Mouse (Mus musculus): ENCODE data around the gene Pgm5. TPM values are rescaled to one million over a fixed set of nuclear protein-coding genes. Genes with fewer than 3 reads are reported as not detected.

Pgm5 gene
- total RNA-seq, 1 experiment, result 3.0 TPM

DNA sequence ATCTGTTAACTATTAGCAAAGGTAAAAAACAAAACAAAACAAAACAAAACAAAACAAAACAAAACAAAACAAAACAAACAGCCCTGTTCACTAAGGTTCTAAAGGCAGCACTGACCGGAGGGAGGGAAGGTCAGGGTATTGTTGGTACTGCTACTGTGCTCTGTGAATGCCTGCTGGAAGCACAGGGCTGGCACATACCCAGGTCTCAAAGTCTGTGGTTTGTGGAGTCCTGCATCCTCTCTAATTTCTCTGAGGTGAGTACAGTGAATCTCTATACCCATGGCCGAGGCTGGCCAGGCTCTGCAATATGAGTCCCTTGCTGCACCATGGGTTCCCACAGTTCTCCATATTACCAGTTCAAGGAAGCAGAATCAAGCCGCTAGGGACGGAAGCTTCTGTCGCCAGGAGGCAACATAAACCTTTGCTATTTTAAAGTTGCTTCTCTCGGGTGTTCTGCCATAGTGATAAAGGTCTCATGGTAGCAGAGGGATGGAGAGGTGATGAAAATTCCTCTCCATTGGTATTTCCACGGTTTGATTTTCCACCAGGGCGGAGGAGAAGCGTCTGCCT, 208.3 kb downstream of the Pgm5 start:
- Histone ChIP-seq H3K36me3 (ENCODE audit: control insufficient read depth, insufficient read depth, low read length, poor library complexity, severe bottlenecking) (no peaks in the 10 kb centered on the region), H3K27ac (ENCODE audit: insufficient read depth, low read depth, low read length, poor library complexity, severe bottlenecking) (no peak overlapping the region), H3K9me3 (ENCODE audit: control insufficient read depth, insufficient read depth, low read depth, low read length) (no peaks in the 10 kb centered on the region), H3K9ac (ENCODE audit: insufficient read depth, low read depth, low read length, poor library complexity, severe bottlenecking) (no peak overlapping the region), H3K4me1 (ENCODE audit: control insufficient read depth in 2 of 2, insufficient read depth in 2 of 2, low read length in 2 of 2, poor library complexity in 1 of 2) (no peaks in the 10 kb centered on the region), H3K4me3 (ENCODE audit: insufficient read depth in 1 of 2, low read depth in 1 of 2, low read length in 2 of 2, poor library complexity in 1 of 2, severe bottlenecking in 1 of 2) (no peak overlapping the region)
- in situ Hi-C loops (cut with MboI; ENCODE audit: low sequenced_read_pairs in 2 of 2, unreplicated experiment in 2 of 2), result no loop called here
- TF ChIP-seq ZC3H11A (IDR thresholded peaks at IDR 0.05; ENCODE audit: borderline replicate concordance, low read depth, low read length) (no peak), MAFK (IDR thresholded peaks at IDR 0.05; ENCODE audit: insufficient read depth, low read depth, low read length) (no peak), HCFC1 (IDR thresholded peaks at IDR 0.05; ENCODE audit: borderline replicate concordance, insufficient read depth, low read length) (no peak), CHD2 (IDR thresholded peaks at IDR 0.05; ENCODE audit: low read depth, low read length) (no peak), ZNF384 (IDR thresholded peaks at IDR 0.05; ENCODE audit: low read depth, low read length) (no peak)
- DNase-seq (ENCODE audit: low read depth, low spot score), result no peak

- no peak for DNase-seq (ENCODE audit: low read depth, low spot score)
- H3K4me1 ChIP-seq (ENCODE audit: control insufficient read depth in 2 of 2, insufficient read depth in 2 of 2, low read length in 2 of 2, poor library complexity in 1 of 2), result no peaks in the 10 kb centered on the region
- TF ChIP-seq ZNF384 (IDR thresholded peaks at IDR 0.05; ENCODE audit: low read depth, low read length) (no peak), ZC3H11A (IDR thresholded peaks at IDR 0.05; ENCODE audit: borderline replicate concordance, low read depth, low read length) (no peak), HCFC1 (IDR thresholded peaks at IDR 0.05; ENCODE audit: borderline replicate concordance, insufficient read depth, low read length) (no peak), MAFK (IDR thresholded peaks at IDR 0.05; ENCODE audit: insufficient read depth, low read depth, low read length) (no peak), CHD2 (IDR thresholded peaks at IDR 0.05; ENCODE audit: low read depth, low read length) (no peak)
- in situ Hi-C loops (cut with MboI; ENCODE audit: low sequenced_read_pairs in 2 of 2, unreplicated experiment in 2 of 2), result no loop called here
- H3K36me3 ChIP-seq (ENCODE audit: control insufficient read depth, insufficient read depth, low read length, poor library complexity, severe bottlenecking), result no peaks in the 10 kb centered on the region
- H3K9me3 ChIP-seq (ENCODE audit: control insufficient read depth, insufficient read depth, low read depth, low read length), result no peaks in the 10 kb centered on the region
- no peak overlapping the region for H3K27ac ChIP-seq (ENCODE audit: insufficient read depth, low read depth, low read length, poor library complexity, severe bottlenecking)
- no peak overlapping the region for H3K4me3 ChIP-seq (ENCODE audit: insufficient read depth in 1 of 2, low read depth in 1 of 2, low read length in 2 of 2, poor library complexity in 1 of 2, severe bottlenecking in 1 of 2)
- H3K9ac ChIP-seq (ENCODE audit: insufficient read depth, low read depth, low read length, poor library complexity, severe bottlenecking), result no peak overlapping the region
These were observed 209.2 kb downstream of the Pgm5 start for GRCm38 (mm10) chr19:24652342-24653019.

DNA sequence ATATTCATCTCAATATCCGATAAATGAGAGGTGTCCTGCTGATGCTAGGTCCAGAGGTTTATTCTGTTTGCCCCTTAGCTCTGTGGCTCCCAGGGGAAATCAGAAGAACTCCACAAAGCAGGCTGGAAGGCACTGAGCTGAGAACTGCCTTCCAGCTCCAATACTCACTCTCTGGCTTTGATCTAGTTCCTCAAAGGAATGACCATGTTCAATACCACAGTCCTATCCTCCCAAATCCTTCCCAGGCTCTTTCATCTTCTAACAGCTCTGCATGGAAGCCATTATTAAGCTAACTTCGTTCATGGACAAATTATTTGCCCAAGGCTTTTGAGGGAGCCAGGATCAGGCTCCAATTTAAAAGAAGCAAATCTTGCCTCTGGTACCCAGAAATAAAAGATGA, 210.1 kb downstream of the Pgm5 start:
- no peaks in the 10 kb centered on the region for H3K9me3 ChIP-seq (ENCODE audit: control insufficient read depth, insufficient read depth, low read depth, low read length)
- in situ Hi-C loops (cut with MboI; ENCODE audit: low sequenced_read_pairs in 2 of 2, unreplicated experiment in 2 of 2), result no loop called here
- TF ChIP-seq CHD2 (IDR thresholded peaks at IDR 0.05; ENCODE audit: low read depth, low read length), result no peak
- no peak for TF ChIP-seq ZC3H11A (IDR thresholded peaks at IDR 0.05; ENCODE audit: borderline replicate concordance, low read depth, low read length)
- no peak for TF ChIP-seq HCFC1 (IDR thresholded peaks at IDR 0.05; ENCODE audit: borderline replicate concordance, insufficient read depth, low read length)
- TF ChIP-seq MAFK (IDR thresholded peaks at IDR 0.05; ENCODE audit: insufficient read depth, low read depth, low read length), result no peak
- TF ChIP-seq ZNF384 (IDR thresholded peaks at IDR 0.05; ENCODE audit: low read depth, low read length), result no peak
- DNase-seq (ENCODE audit: low read depth, low spot score), result no peak
- no peaks in the 10 kb centered on the region for H3K36me3 ChIP-seq (ENCODE audit: control insufficient read depth, insufficient read depth, low read length, poor library complexity, severe bottlenecking)
- no peak overlapping the region for H3K9ac ChIP-seq (ENCODE audit: insufficient read depth, low read depth, low read length, poor library complexity, severe bottlenecking)
- H3K4me1 ChIP-seq (ENCODE audit: control insufficient read depth in 2 of 2, insufficient read depth in 2 of 2, low read length in 2 of 2, poor library complexity in 1 of 2), result no peaks in the 10 kb centered on the region
- no peak overlapping the region for H3K4me3 ChIP-seq (ENCODE audit: insufficient read depth in 1 of 2, low read depth in 1 of 2, low read length in 2 of 2, poor library complexity in 1 of 2, severe bottlenecking in 1 of 2)
- no peak overlapping the region for H3K27ac ChIP-seq (ENCODE audit: insufficient read depth, low read depth, low read length, poor library complexity, severe bottlenecking)

DNA sequence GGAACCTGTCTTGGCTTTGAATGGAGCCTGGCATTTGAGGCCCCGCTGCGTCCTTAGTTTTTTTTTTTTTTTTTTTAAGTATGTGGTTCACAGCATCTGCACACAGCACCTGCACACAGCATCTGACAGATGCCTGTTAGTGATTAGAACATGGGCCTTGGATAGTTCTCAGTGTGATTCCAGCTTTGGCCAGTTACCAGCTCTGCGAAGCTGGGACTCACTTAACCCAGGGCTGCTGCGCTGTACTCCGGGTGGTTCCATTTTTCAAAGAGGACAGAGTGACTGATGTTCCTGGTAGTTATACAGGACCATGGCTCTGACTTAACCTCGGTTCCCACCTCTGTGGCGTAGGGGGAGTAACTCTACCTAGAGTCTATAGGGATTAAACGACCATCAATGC, 211.2 kb downstream of the Pgm5 start:
- H3K36me3 ChIP-seq (ENCODE audit: control insufficient read depth, insufficient read depth, low read length, poor library complexity, severe bottlenecking), result no peaks in the 10 kb centered on the region
- in situ Hi-C loops (cut with MboI; ENCODE audit: low sequenced_read_pairs in 2 of 2, unreplicated experiment in 2 of 2), result no loop called here
- no peak for TF ChIP-seq MAFK (IDR thresholded peaks at IDR 0.05; ENCODE audit: insufficient read depth, low read depth, low read length)
- H3K4me1 ChIP-seq (ENCODE audit: control insufficient read depth in 2 of 2, insufficient read depth in 2 of 2, low read length in 2 of 2, poor library complexity in 1 of 2), result no peaks in the 10 kb centered on the region
- H3K9me3 ChIP-seq (ENCODE audit: control insufficient read depth, insufficient read depth, low read depth, low read length), result no peaks in the 10 kb centered on the region
- H3K27ac ChIP-seq (ENCODE audit: insufficient read depth, low read depth, low read length, poor library complexity, severe bottlenecking), result no peak overlapping the region
- H3K9ac ChIP-seq (ENCODE audit: insufficient read depth, low read depth, low read length, poor library complexity, severe bottlenecking), result no peak overlapping the region
- H3K4me3 ChIP-seq (ENCODE audit: insufficient read depth in 1 of 2, low read depth in 1 of 2, low read length in 2 of 2, poor library complexity in 1 of 2, severe bottlenecking in 1 of 2), result no peak overlapping the region
- no peak for DNase-seq (ENCODE audit: low read depth, low spot score)

DNA sequence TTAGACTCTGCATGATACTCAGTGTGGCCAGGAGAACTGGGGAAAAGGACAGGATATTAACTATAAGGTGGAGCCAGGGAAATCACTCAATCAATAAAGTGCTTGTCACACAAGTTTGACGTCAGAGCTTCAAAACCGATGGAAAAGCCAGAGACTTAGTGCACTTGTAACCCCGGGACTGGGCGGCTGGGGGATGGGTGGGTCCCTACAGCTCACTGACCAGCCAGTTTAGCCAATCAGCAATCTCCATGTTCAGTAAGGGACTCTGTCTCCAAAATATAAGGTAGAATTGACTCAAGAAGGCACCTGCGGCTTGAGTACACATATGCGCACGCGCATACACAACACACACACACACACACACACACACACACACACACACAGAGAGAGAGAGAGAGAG, 213.6 kb downstream of the Pgm5 start:
- H3K9ac ChIP-seq (ENCODE audit: insufficient read depth, low read depth, low read length, poor library complexity, severe bottlenecking), result no peak overlapping the region
- H3K4me1 ChIP-seq (ENCODE audit: control insufficient read depth in 2 of 2, insufficient read depth in 2 of 2, low read length in 2 of 2, poor library complexity in 1 of 2), result no peaks in the 10 kb centered on the region
- no peak overlapping the region for H3K4me3 ChIP-seq (ENCODE audit: insufficient read depth in 1 of 2, low read depth in 1 of 2, low read length in 2 of 2, poor library complexity in 1 of 2, severe bottlenecking in 1 of 2)
- no peaks in the 10 kb centered on the region for H3K9me3 ChIP-seq (ENCODE audit: control insufficient read depth, insufficient read depth, low read depth, low read length)
- no peak for TF ChIP-seq CHD2 (IDR thresholded peaks at IDR 0.05; ENCODE audit: low read depth, low read length)
- no peak for TF ChIP-seq ZC3H11A (IDR thresholded peaks at IDR 0.05; ENCODE audit: borderline replicate concordance, low read depth, low read length)
- TF ChIP-seq ZNF384 (IDR thresholded peaks at IDR 0.05; ENCODE audit: low read depth, low read length), result no peak
- no peak for TF ChIP-seq HCFC1 (IDR thresholded peaks at IDR 0.05; ENCODE audit: borderline replicate concordance, insufficient read depth, low read length)
- no peak for TF ChIP-seq MAFK (IDR thresholded peaks at IDR 0.05; ENCODE audit: insufficient read depth, low read depth, low read length)
- no peak for DNase-seq (ENCODE audit: low read depth, low spot score)
- in situ Hi-C loops (cut with MboI; ENCODE audit: low sequenced_read_pairs in 2 of 2, unreplicated experiment in 2 of 2), result no loop called here
- no peak overlapping the region for H3K27ac ChIP-seq (ENCODE audit: insufficient read depth, low read depth, low read length, poor library complexity, severe bottlenecking)
- no peaks in the 10 kb centered on the region for H3K36me3 ChIP-seq (ENCODE audit: control insufficient read depth, insufficient read depth, low read length, poor library complexity, severe bottlenecking)

All from ES-E14 (cell line).